Mouse (Mus musculus) adrenal gland, postnatal 25 days (tissue): ENCODE data around the gene 2410004P03Rik. TPM values are rescaled to one million over a fixed set of nuclear protein-coding genes. Genes with fewer than 3 reads are reported as not detected.
A peak's percentile ranks its signal among the peaks of the same experiment; 100 is the strongest.

ENCODE experiments used
- DNase-seq: peaks from one replicate; pipeline ENCODE4 v3.0.0; 2021; ENCODE audit warnings: mixed read lengths
- long read RNA-seq: library from polyadenylated mRNA; stranded (forward); transcript quantifications from one replicate; pipeline ENCODE4 v2.0.0, GENCODE M21; 2021
- total RNA-seq: library from RNA; stranded (reverse); gene quantifications from 2 replicates; pipeline ENCODE4 v1.2.3, GENCODE M21; 2021

2410004P03Rik gene
- total RNA-seq: not detected in 2 replicates
- long read RNA-seq: 0 reads

DNA sequence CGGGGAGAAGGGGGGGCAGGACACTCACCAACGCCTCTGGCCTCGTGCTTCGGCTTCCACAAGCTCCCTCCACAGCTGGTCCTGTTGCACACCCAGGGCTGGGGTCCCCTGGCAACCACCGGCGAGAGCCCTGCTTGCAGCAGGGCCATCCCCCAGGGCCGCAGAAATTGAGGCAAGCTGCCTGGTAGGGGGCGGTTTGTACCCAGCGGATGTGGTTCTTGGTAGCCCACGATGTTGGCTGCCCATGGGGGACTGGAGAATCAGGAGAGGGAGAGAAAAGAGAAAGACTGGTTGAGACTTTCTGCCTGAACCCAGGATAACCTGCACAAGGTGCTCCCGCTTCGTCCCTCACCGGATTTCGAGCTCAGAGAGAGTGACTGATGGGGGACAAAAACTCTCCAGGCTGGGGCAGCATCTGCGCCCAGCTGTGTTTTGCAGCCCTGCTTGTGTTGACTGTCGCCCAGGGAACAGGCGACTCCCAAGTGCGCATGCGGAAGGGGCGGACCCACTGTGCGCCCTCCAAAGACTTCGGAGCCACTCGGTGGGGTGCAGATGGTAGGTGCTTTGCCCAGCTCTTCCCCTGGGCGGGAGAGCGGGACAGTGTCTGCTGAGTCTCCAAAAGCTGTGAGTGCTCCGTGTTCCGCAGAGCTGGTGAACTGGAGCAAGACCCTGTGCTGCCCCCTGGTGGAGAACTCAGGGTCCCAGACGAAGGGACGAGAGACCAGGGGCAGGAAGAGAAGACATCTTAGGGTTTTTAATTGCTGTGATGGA, at the start of gene 2410004P03Rik:
TSS of gene 2410004P03Rik (minus strand) at position 628 of the 771 bp plus-strand sequence.
- DNase-seq: peak; percentile 86

DNA sequence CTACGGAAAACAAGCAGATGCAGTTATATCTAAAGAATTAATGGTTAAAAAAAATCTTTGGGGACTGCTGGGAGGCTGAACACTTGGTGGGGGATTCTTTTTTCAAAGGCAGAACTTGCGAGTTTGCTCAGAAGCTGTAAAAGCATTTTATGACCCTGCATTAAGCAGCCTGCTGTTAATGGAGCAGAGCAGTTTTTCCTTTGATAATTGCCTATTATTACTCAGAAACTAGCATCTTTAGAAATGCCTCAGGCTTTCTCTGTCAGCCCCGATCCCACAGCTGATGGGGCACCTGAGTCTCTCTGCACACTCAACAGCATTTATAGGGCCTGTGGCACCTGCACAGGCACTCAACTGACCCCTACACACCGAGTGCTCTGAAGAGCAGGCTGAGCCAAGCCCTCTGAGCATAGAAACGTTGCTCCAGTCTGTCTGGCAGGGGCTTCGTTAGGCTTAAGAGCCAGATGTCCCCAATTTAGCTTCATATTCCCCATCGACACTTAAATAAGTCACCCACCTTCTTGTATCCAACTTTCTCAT, 49.7 kb upstream of the 2410004P03Rik start:
- no peak for DNase-seq

DNA sequence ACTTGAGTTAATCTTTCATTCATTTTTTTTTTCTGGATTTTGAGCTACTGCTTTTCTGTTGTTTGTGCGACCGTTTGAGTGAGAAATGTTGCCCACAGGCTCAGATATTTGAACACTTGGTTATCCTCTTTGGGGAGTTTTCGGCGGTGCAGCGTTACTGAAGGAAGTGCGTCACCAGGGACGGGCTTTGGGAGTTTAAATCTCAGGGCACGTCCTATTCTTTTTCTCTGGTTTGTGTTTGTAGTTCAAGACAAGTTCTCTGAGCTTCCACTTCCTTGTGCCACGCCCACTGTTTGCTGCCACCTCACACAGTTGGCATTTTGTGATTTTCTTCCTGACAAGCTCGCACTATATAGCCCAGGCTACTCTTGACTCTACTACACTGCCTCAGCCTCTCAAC, 47.0 kb upstream of the 2410004P03Rik start:
- DNase-seq: no peak

DNA sequence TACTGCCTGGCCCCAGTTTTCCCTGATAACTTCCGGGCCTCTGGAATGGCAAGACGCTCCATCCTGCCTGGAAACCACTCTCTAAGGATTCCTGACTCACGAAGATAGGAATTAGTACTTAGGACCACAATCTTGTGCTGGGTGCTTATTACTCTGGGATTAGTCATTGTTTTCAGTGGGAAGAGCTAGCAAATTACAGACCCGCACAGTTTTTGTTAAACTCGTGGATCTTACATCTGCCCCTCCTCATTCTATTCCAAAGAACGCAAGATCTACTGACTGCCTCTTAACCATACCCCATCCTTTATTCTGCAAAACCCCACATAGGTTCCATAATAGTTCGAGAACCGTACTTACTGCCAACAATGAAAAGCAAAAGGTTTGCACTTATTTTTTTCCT, 45.6 kb upstream of the 2410004P03Rik start:
- DNase-seq: no peak

DNA sequence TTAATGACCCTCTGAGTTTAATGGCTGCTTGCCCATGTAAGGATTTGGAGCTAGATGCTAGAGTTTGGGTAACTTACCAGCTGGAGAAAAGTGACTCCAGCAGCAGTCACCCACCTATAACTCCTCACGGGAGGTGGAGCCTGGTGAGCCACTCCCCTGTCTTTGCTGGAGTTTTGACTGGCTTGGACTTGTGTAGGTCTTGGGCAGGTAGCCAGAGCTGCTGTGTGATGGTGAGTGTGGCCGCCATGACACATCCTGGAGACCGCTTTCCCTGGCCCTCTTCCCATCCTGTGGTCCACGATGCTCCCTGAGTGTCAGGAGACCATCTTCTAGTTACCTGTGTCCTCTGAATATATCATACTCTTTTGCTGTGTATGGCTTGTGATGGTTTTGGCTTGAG, 44.2 kb upstream of the 2410004P03Rik start:
- no peak for DNase-seq

DNA sequence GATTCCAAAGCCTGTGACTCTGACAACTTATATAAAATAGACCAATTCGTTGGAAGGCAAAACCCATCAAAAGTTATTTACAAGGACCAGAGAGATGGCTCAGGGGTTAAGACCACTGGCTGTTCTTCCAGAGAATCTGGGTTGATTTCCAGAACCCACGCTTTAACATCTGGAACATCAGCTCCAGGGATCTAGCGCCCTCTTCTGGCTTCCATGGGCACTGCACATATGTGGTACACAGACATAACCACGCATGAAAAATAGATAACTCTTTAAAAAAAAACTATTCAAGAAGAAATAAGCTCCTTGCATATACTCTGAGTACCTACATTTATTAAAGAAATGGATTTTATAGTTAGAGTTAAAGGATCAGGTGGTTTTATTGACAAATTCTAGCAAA, 43.2 kb upstream of the 2410004P03Rik start:
- no peak for DNase-seq

DNA sequence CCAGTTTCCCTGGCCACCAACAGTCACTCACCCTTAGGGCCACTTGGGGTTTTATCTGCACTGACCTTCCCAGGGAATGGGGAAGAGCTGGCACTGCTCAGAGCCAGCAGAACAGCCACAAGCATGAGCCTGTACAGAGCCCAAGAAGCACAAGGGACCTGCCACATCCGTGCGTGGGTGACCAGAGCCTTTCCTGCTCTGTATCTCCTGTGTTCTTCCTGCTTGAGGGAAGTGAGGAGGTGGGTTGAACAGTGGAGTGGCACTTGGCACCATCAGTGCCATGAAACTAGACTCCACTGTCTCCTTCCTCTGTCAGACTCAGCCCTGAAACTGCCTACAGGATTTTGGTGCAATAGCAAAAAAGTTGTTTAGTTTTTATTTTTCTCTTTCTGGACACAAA, 41.1 kb upstream of the 2410004P03Rik start:
- no peak for DNase-seq

DNA sequence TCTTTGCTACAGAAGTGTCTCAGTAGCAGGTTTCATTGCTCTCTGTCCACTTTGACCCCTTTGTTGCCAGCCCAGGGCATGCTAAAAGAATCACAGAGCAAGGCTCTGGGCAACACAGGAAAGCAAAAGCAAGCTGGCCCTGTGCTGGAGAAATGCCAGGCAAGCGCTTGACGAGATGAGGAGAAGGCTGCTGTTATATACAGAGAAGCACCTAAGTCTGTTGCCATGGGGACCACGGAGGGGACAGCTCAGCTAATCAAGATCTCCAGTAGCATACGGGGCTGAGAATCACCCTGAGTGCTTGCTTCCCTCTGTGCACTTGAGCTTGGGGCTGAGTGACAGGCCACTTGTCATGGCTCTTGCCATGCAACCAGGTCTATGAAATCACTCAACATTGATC, 39.5 kb upstream of the 2410004P03Rik start:
- DNase-seq: no peak

DNA sequence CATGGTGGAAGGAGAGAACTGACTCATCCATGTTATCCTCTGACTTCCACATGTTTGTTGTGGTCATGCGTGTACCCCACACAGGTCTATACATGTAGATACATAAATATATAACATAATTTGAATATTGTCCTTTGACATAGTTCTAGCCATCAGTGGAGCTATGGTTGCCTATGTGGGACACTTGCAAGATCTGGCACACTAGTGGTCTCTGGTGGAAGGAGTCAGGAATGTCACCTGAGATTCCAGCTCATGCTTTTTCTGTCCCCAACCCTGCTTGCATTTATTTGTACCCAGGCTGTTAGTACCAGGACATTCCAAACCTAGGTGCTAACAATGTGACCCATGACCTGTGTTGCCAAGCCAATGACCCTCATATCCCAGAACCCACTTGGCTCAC, 38.3 kb upstream of the 2410004P03Rik start:
- no peak for DNase-seq

DNA sequence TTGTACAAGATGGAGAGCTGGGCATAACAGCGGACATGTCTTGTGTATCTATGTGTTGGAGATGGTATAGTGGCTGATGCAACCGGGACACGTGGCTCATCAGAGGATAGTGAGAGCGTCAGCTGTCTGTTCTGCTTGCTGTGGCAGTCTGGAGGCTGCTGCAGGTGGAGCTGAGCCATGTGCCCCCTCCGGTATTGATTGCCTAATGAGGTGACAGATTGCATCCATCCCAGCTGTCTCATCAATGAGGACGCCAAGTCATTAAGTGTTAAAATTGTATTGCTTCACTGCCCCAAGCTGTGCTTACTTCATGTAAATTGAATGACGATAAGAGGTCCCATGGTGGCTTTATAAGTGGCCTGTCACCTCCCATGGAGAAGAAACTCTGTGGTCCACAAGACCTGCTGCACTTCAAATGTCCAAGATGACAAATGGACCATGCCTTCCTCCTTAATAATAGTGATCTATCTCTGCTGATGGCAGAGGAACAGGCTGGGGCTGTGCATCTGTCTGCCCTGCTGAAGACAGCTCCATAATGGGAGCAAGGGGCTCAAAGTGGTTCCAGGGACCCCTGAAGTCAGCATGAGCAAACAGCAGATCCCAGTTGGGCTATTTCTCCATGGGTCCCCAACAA, 37.6 kb upstream of the 2410004P03Rik start:
- no peak for DNase-seq

DNA sequence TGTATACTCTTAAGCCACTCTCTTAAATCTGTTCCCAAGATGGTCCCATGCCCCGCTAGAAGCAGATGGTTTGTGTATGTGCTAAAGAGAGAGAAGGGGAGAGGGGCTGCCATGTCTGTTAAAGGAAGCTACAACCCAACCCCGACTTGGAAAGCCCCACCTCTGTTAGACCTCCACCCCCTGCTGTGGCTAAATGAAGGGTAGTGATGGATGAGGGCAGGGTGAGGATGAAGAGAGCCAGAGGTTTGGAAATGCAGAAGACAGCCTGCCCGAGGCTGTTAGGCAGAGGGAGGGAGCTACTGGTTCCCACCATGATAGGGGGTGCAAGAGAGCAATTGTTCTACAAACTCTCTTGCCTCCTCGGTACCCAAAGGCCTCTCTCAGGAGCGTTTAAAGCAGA, 31.8 kb upstream of the 2410004P03Rik start:
- DNase-seq: no peak

DNA sequence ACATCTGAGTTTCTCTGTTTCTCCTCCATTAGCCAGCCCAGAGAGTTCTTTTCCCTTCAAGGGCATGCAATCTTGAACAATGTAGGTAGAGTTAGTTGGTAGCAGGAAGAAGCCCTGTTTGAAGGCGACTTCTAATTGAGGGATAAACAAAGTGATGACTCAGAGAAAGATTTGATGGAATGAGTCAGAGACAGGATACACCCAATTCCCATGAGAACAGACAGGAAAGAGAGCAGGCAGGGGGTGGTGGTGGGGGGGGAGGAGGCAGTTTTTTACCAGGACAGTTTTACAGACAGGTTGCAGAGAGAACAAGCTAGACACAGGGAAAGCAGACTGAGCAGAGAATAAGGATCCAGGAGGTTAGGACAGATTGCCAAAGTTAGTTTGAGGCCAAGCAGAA, 29.0 kb upstream of the 2410004P03Rik start:
- no peak for DNase-seq

DNA sequence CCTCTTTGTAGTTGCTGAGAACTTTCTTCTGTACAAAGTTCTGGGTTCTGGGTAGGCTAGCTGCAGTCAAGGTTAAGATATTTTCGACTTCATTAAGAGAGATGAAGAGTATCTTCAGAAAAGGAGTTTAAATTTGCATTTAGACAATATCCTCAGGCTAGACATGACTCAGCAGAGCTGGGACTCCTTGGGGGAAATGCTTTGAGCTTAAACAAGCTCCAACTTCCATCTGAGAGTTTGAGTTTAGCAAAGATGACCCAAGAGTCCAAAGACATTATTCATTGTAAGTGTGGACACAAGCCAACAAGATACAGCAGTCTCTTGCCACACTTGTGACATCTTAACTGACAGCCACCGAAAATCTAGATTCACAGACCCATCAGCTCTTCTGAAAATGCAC, 27.9 kb upstream of the 2410004P03Rik start:
- DNase-seq: no peak

DNA sequence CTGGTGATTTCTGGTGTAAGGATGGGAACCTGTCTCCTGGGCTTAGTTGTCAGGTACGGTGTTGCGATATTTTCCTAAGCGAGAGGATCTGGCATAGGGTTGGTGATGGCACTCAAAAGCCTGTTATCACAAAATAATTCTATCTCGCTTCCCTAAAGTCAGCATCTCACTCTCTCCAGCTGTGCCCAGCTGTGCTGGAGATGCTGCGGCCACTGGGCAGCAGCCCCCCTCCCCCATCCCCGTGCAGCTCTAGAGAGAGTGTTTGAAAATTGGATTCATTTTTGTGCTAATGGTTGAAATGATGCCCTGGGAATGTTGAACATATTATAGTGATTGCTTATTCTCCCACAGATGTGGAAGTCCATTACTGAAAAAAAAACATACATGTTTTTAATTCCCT, 26.7 kb upstream of the 2410004P03Rik start:
- DNase-seq: no peak

DNA sequence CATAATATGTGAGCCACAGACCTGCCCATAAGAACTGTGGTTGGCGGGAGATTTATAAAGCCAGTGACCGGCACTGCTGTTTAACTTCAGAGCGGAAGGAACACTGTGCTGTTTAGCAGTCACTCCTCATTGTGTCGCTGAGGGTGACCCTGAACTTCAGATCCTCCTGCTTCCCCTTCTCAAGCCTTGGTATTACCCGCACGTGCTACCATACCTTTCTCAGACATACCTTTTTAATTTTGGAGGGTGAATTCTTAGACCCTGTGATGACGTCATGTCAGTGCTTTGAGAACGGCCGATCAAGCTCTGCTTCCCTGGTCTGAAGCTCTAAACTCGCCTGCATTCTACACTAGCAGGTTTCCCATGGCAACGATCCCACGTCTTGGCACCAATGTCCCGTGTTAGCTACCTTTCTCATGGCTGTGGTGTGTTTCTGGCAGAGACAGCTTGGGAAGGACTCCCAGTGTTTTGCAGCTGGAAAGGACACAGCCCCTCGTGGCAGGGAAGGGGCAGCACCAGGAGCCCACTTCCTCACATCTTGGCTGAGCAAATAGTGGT, 25.6 kb upstream of the 2410004P03Rik start:
- no peak for DNase-seq

DNA sequence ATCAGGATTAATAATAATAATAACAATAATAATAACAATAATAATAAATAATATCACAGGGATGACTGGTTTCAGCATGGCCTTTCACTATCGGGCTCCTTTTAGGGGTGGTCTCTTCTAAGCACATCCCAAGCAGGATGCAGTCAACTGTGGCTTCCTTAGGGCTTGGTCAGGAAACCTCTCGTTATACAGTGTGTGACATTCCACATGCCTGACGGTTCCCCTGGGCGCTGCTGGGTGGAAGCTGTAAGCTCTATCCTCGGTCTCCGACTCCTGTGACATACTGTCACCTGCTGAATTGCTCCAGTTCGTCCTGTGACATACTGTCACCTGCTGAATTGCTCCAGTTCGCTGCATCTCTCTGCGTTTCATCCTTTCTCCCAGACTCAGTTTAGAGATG, 25.0 kb upstream of the 2410004P03Rik start:
- no peak for DNase-seq

DNA sequence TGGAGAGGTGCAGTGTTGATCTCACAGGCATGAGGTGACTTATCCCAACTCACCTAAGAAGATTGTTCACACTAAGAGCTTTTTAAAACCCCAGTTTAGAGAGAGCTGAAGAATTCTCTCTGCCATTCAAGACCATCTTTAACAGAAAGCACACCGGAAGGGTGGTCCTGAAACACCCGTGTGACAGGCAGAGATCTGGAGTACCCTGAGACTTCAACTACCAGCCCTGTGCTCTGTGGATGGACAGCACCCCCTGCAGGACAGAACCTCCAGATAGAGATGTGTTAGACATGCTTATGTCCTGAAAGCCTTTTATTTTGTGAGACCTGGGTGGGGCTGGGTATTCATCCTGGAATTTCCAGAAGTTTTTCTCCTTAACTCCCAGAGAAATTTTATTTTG, 23.6 kb upstream of the 2410004P03Rik start:
- DNase-seq: peak; percentile 20

DNA sequence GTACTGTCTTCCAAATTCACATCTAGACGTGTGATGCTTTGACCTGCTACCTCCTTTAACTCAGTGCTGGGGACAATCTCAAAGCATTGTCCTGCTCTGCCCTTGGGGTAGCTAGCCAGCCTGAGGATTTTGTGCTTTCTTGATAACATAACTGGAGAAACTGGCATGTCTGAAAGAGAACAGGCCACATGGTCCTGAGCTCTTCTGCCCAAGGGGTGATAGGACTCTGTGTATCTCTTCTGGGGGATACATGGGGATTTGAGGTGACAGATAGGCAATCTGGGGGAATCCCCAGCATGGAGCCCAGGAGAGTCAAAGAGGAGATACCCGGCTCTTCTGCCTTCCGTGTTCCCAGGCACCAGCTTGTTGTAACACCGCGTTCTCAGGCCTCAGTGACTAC, 23.1 kb upstream of the 2410004P03Rik start:
- DNase-seq: no peak

DNA sequence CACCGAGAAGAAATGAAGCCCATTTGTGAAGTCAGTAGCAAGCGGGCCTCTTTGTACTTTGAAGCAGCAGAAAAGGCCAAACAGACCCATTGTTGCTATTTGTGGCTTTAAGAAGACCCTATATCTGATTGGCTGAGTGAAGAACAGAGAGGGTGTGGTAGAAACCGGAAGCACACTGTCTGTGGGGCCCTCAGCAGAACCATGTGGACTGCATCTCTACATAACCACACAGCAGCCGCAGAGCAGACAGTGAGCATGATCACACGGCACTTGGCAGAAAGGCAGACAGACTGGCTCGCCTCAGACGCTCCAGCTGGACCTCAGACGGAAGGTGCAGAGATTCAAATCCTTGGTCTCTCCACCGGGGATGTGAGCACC, 21.9 kb upstream of the 2410004P03Rik start:
- DNase-seq: no peak

DNA sequence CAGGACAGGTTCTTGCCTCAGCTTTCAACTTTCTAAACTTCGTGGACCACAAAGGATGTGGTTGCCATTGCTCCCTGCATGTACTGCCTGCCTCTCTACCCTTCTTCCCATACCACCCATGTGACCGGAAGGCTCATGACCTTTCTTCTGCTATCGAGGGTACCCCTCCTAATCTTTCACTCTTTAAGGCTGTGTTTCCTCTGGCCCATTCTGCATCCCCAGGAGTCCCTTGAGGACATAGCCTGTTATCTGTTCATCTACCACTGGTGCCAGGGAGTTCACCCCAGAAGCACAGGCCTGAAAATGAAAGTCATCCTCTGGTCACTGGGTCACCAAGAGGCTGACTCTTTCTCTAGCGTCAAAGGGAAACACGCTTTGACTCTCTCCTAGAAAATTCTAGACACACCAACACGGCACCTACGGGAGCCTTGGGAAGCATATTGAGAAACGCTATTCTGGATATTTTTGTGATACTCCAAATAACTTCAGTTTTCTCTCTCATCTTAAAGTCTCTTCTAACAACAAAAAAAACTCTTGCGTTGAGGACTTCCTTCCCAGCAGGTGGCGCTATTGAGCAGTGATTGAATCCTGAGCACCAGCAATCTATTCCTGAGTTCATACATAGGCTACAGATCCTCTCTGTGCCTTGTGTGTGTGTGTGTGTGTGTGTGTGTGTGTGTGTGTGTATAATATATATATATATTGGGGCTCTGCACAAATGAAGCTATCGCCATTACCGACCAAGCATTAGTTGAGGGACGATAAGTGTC, 21.4 kb upstream of the 2410004P03Rik start:
- DNase-seq: peak; percentile 82

DNA sequence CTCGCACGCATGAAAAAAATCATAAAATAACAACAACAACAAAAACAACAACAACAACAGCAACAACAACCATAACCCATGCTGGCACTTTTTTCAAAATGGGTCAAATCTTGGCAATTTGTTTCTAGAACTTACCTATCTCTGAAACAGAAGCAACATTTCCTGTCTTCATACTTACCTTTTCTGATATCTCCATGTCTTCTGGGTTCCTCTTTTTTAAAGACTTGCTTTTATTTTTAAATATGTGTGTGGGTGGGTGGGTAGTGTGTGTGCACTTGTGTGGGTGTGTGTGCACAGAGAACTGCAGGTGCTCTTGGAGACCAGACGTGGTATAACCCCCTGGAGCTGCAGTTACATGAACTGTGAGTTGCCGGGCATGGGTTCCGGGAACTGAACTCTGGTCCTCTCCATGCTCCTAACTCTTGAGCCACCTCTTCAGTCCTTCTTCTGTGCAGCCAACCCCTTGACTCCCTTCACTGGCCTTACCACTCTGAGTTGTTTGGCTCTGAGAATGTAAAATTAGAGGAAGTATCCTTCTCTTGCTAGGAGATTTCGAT, 13.1 kb upstream of the 2410004P03Rik start:
- no peak for DNase-seq

DNA sequence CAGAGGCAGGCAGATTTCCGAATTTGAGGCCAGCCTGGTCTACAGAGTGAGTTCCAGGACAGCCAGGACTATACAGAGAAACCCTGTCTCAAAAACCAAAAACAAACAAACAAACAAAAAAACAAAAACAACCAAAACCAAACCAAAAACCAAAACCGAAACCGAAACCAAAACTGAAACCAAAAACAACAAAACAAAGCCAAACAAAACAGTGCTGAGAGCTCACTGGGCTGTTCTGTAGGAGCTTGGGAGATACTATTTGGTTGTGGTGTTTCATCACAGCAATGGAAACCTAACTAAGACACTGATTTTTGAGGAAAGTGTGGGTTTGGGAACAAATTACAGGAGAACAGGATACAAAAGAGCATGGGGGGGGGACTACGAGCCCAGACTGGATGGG, 10.6 kb upstream of the 2410004P03Rik start:
- no peak for DNase-seq
